ENCODE assay signal across 9 mouse cellular contexts in genomic region chr7:126273351-126274042, GRCm38 (mm10). TPM values are rescaled to one million over a fixed set of nuclear protein-coding genes. Genes with fewer than 3 reads are reported as not detected.
DNase-seq lines count a peak whose midpoint lies in the region; ATAC-seq and TF ChIP-seq lines count a peak whose summit lies in the region.
"Had no signal": no experiment of that assay in that cellular context is flagged by ENCODE, and none has a peak within 500 bp of the region (broad histone marks: within the 10 kb centered on the region; RNA-seq: fewer than 3 reads in every experiment).

No protein-coding gene starts in this region.

- WGBS in heart, adult 2 months, result 42% methylated on average over 11 of the region's 11 CpGs
- 9% methylated on average over 11 of the region's 11 CpGs for WGBS in hindbrain, embryonic 12.5 days
- 4% methylated on average over 11 of the region's 11 CpGs for WGBS in midbrain, embryonic 16.5 days

- intact Hi-C loops in heart, adult 2 months (cut with DNase I), result no loop called here
- intact Hi-C loops in heart, postnatal 10 days (cut with DNase I), result no loop called here

- peak overlapping the region; percentile 79; the same call in 1 of the 2 replicates for H3K9ac ChIP-seq in heart, adult 2 months (ENCODE audit: low read depth, low read length)
- H3K9ac ChIP-seq in hindbrain, embryonic 12.5 days, result peak overlapping the region; percentile 100
- H3K9ac ChIP-seq in midbrain, embryonic 16.5 days (ENCODE audit: low read depth, low read length), result peak overlapping the region; percentile 100

- 0 out of 2 replicates have a peak, but pooled peaks cover 2% of the 10 kb centered on the region for H3K79me2 ChIP-seq in heart, adult 2 months (replicated peaks; ENCODE audit: control insufficient read depth, insufficient read depth, low read length)

- no peak for TF ChIP-seq EP300 in heart, adult 2 months (IDR thresholded peaks at IDR 0.05; ENCODE audit: insufficient read depth, low read depth, low read length)

- no peak overlapping the region; the same call in 1 of the 2 replicates for H3K27ac ChIP-seq in heart, adult 2 months
- H3K27ac ChIP-seq in hindbrain, embryonic 12.5 days, result peak overlapping the region; percentile 96
- H3K27ac ChIP-seq in midbrain, embryonic 16.5 days (ENCODE audit: low read length), result peak overlapping the region; percentile 98
- H3K27ac ChIP-seq: macrophage had no signal

- ATAC-seq in G1E (ENCODE audit: extremely low read depth, insufficient number of reproducible peaks, low FRiP score, poor library complexity, severe bottlenecking), result no peak
- ATAC-seq in hindbrain, embryonic 12.5 days (ENCODE audit: low FRiP score), result no peak
- no peak for ATAC-seq in midbrain, embryonic 16.5 days

- no peaks in the 10 kb centered on the region for H3K27me3 ChIP-seq in heart, adult 2 months (ENCODE audit: control insufficient read depth, insufficient read depth, low read length)
- peaks cover 90% of the 10 kb centered on the region for H3K27me3 ChIP-seq in G1E (ENCODE audit: insufficient read depth, low read length)
- 0 out of 2 replicates have a peak, but pooled peaks cover 4% of the 10 kb centered on the region for H3K27me3 ChIP-seq in hindbrain, embryonic 12.5 days
- H3K27me3 ChIP-seq in midbrain, embryonic 16.5 days (ENCODE audit: control insufficient read depth, insufficient read depth, low read depth, low read length), result no peaks in the 10 kb centered on the region

- DNase-seq in heart, adult 2 months, result no peak
- no peak for DNase-seq in heart, postnatal 10 days
- no peak for DNase-seq in G1E (ENCODE audit: low spot score)
- DNase-seq in urinary bladder, postnatal 36 days (ENCODE audit: low spot score in 2 of 2), result no peak
- no peak for DNase-seq in yolk sac, embryonic 10.5 days (ENCODE audit: low spot score)
- DNase-seq in gastrocnemius, adult 8-10 months (ENCODE audit: low spot score in 2 of 2), result no peak

- no peak for TF ChIP-seq CTCF in heart, adult 2 months (IDR thresholded peaks at IDR 0.05)
- no peak for TF ChIP-seq CTCF in G1E (IDR thresholded peaks at IDR 0.05; ENCODE audit: low read depth, low read length)

- peak overlapping the region; percentile 97 for H3K4me2 ChIP-seq in hindbrain, embryonic 12.5 days (replicated peaks)
- H3K4me2 ChIP-seq in midbrain, embryonic 16.5 days (ENCODE audit: low read length), result peak overlapping the region; percentile 87

- H3K36me3 ChIP-seq in heart, adult 2 months (ENCODE audit: control insufficient read depth, insufficient read depth, low read length), result no peaks in the 10 kb centered on the region
- H3K36me3 ChIP-seq in G1E (replicated peaks), result no peaks in the 10 kb centered on the region
- H3K36me3 ChIP-seq in hindbrain, embryonic 12.5 days, result peaks cover 41% of the 10 kb centered on the region
- peaks cover 5% of the 10 kb centered on the region; the same call in 1 of the 2 replicates for H3K36me3 ChIP-seq in midbrain, embryonic 16.5 days (ENCODE audit: control insufficient read depth, insufficient read depth, low read length)

- H3K4me3 ChIP-seq in heart, adult 2 months, result peak overlapping the region; percentile 92
- peak overlapping the region; percentile 71; the same call in 1 of the 2 replicates for H3K4me3 ChIP-seq in G1E (ENCODE audit: low read depth, low read length)
- peak overlapping the region; percentile 99 for H3K4me3 ChIP-seq in hindbrain, embryonic 12.5 days
- peak overlapping the region; percentile 88 for H3K4me3 ChIP-seq in midbrain, embryonic 16.5 days (ENCODE audit: low read depth, low read length)

- no peaks in the 10 kb centered on the region for H3K9me3 ChIP-seq in G1E (replicated peaks)
- H3K9me3 ChIP-seq in hindbrain, embryonic 12.5 days (replicated peaks), result no peaks in the 10 kb centered on the region
- H3K9me3 ChIP-seq in midbrain, embryonic 16.5 days (replicated peaks; ENCODE audit: control insufficient read depth, low read length, poor library complexity, severe bottlenecking), result no peaks in the 10 kb centered on the region

- peaks cover 8% of the 10 kb centered on the region for H3K4me1 ChIP-seq in heart, adult 2 months (ENCODE audit: control insufficient read depth, insufficient read depth, low read length)
- peaks cover 20% of the 10 kb centered on the region for H3K4me1 ChIP-seq in G1E (ENCODE audit: insufficient read depth, low read depth, low read length)
- peaks cover 54% of the 10 kb centered on the region for H3K4me1 ChIP-seq in hindbrain, embryonic 12.5 days
- H3K4me1 ChIP-seq in midbrain, embryonic 16.5 days (ENCODE audit: control insufficient read depth, insufficient read depth, low read length), result peaks cover 46% of the 10 kb centered on the region

- TF ChIP-seq POLR2A in heart, adult 2 months (IDR thresholded peaks at IDR 0.05; ENCODE audit: insufficient read depth, low read depth, low read length), result no peak

RNA-seq across cellular contexts. Expression of gene Sbk1, which starts 1.1 kb away (rescaled TPM):
- total RNA-seq in heart, adult 2 months (2021), result 10 to 100 TPM; 61.9 to 87.4 TPM
- 44.5 and 55.4 TPM in 2 replicates for polyA plus RNA-seq in heart, adult 2 months (2012; rRNA removed)
- total RNA-seq in heart, postnatal 10 days (2021), result 10 to 100 TPM; 68.7 to 77.1 TPM
- total RNA-seq in G1E (2014; fragmentation: Nextera tagmentation), result not detected in 2 replicates
- total RNA-seq in G1E (2017), result 0.06 and 0.33 TPM in 2 replicates
- 0.26 and 0.31 TPM in 2 replicates for polyA plus RNA-seq in G1E (2012)
- polyA plus RNA-seq in hindbrain, embryonic 12.5 days (2016; fragmentation: Nextera tagmentation; extraction: Ambion mirVana), result 309 and 312 TPM in 2 replicates
- polyA plus RNA-seq in midbrain, embryonic 16.5 days (2015; fragmentation: Nextera tagmentation; extraction: Ambion mirVana), result 233 and 251 TPM in 2 replicates
- 10 to 100 TPM; 13.0 to 18.8 (median 16.8) TPM for total RNA-seq in gastrocnemius, adult 8-10 months (2022)

Comparison
In these comparisons a context has a peak if more than half of its experiments do, and no peak if none do; other contexts are left out.
1. RNA of gene Sbk1, which starts 1.1 kb away (total RNA-seq): 61.9 to 87.4 TPM in heart, adult 2 months, 68.7 to 77.1 TPM in heart, postnatal 10 days and 13.0 to 18.8 TPM in gastrocnemius, adult 8-10 months; 0.06 to 0.33 TPM in G1E; every median in the first group is over 10 times any median in the second.
2. Peak in every context shown above with its lines, with median percentiles within 50 percentile points of each other: H3K4me3 ChIP-seq and H3K9ac ChIP-seq.